In genomic region chr3:37874346-37874745, GRCm38 (mm10) we compare ENCODE assay signal across 14 mouse cellular contexts.
A peak's percentile ranks its signal among the peaks of the same experiment; 100 is the strongest.
DNase-seq lines count a peak whose midpoint lies in the region; ATAC-seq and TF ChIP-seq lines count a peak whose summit lies in the region.
"Had no signal": no experiment of that assay in that cellular context is flagged by ENCODE, and none has a peak within 500 bp of the region (broad histone marks: within the 10 kb centered on the region; RNA-seq: fewer than 3 reads in every experiment).

No protein-coding gene starts in this region.

- no peaks in the 10 kb centered on the region for H3K27me3 ChIP-seq in kidney, embryonic 16.5 days (ENCODE audit: insufficient read depth, low read length)
- no peaks in the 10 kb centered on the region for H3K27me3 ChIP-seq in embryonic facial prominence, embryonic 14.5 days (replicated peaks; ENCODE audit: control insufficient read depth, insufficient read depth, low read length)
- H3K27me3 ChIP-seq in myocyte (ENCODE audit: control insufficient read depth, insufficient read depth, insufficient read length): no peaks in the 10 kb centered on the region
- H3K27me3 ChIP-seq: neural tube, embryonic 15.5 days had no signal

- no peaks in the 10 kb centered on the region for H3K36me3 ChIP-seq in kidney, embryonic 16.5 days (ENCODE audit: insufficient read depth, low read length)
- no peaks in the 10 kb centered on the region for H3K36me3 ChIP-seq in embryonic facial prominence, embryonic 14.5 days (ENCODE audit: control insufficient read depth, insufficient read depth, low read length)
- H3K36me3 ChIP-seq in myocyte (ENCODE audit: control insufficient read depth, insufficient read depth): no peaks in the 10 kb centered on the region
- H3K36me3 ChIP-seq: neural tube, embryonic 15.5 days had no signal

- 95% methylated on average over 1 of the region's 1 CpGs for WGBS in kidney, embryonic 16.5 days
- 73% methylated on average over 1 of the region's 1 CpGs for WGBS in embryonic facial prominence, embryonic 14.5 days

- DNase-seq in kidney, postnatal 10 days: no peak
- DNase-seq in embryonic facial prominence, embryonic 14.5 days (ENCODE audit: low spot score): no peak
- no peak for DNase-seq in ovary, adult 18-20 months (ENCODE audit: low spot score)
- no peak for DNase-seq in testis, postnatal 10 days (ENCODE audit: low spot score)
- DNase-seq: adrenal gland, postnatal 36 days; cerebellum, adult 18-20 months; lung, adult 2 months; midbrain, embryonic 14.5 days had no signal

- H3K9me3 ChIP-seq in kidney, embryonic 16.5 days (ENCODE audit: low read length): no peaks in the 10 kb centered on the region
- H3K9me3 ChIP-seq in embryonic facial prominence, embryonic 14.5 days (ENCODE audit: control insufficient read depth, low read length): no peaks in the 10 kb centered on the region
- H3K9me3 ChIP-seq: neural tube, embryonic 15.5 days had no signal

- TF ChIP-seq POLR2A in myocyte (IDR thresholded peaks at IDR 0.05; ENCODE audit: insufficient read length, low read depth): no peak

- H3K27ac ChIP-seq in kidney, embryonic 16.5 days (ENCODE audit: low read length): peak overlapping the region; percentile 84
- H3K27ac ChIP-seq in brown adipose tissue, adult 24 weeks (replicated peaks; ENCODE audit: low read depth, low read length): peak overlapping the region; percentile 60
- H3K27ac ChIP-seq in embryonic facial prominence, embryonic 14.5 days (replicated peaks; ENCODE audit: low read depth, low read length): peak overlapping the region; percentile 94

- no peak overlapping the region for H3ac ChIP-seq in myocyte (ENCODE audit: control insufficient read depth, insufficient read length)

- ATAC-seq in kidney, embryonic 16.5 days (ENCODE audit: low FRiP score, low TSS enrichment): no peak
- no peak for ATAC-seq in embryonic facial prominence, embryonic 14.5 days (ENCODE audit: low read depth)
- ATAC-seq: forebrain, embryonic 14.5 days; hindbrain, embryonic 16.5 days had no signal

- no peak overlapping the region for H3K4me3 ChIP-seq in kidney, embryonic 16.5 days (ENCODE audit: low read length)
- no peak overlapping the region for H3K4me3 ChIP-seq in brown adipose tissue, adult 24 weeks (ENCODE audit: insufficient read depth, low read depth, low read length)
- H3K4me3 ChIP-seq in embryonic facial prominence, embryonic 14.5 days (ENCODE audit: low read depth, low read length): no peak overlapping the region
- no peak overlapping the region for H3K4me3 ChIP-seq in myocyte
- H3K4me3 ChIP-seq: neural tube, embryonic 15.5 days had no signal

- H3K9ac ChIP-seq in kidney, embryonic 16.5 days (replicated peaks; ENCODE audit: low read length): no peak overlapping the region
- no peak overlapping the region for H3K9ac ChIP-seq in embryonic facial prominence, embryonic 14.5 days (ENCODE audit: low read depth, low read length)
- H3K9ac ChIP-seq: neural tube, embryonic 15.5 days had no signal

- no peaks in the 10 kb centered on the region for H3K79me2 ChIP-seq in myocyte (ENCODE audit: control insufficient read depth, insufficient read depth)

- no peak overlapping the region for H3K4me2 ChIP-seq in kidney, embryonic 16.5 days (replicated peaks; ENCODE audit: low read depth, low read length)
- peak overlapping the region; percentile 19 for H3K4me2 ChIP-seq in embryonic facial prominence, embryonic 14.5 days (ENCODE audit: low read depth, low read length)
- H3K4me2 ChIP-seq in myocyte (ENCODE audit: low read depth): peak overlapping the region; percentile 63
- H3K4me2 ChIP-seq: neural tube, embryonic 15.5 days had no signal

- H3K4me1 ChIP-seq in kidney, embryonic 16.5 days (ENCODE audit: insufficient read depth, low read length): peaks cover 18% of the 10 kb centered on the region
- peaks cover 30% of the 10 kb centered on the region for H3K4me1 ChIP-seq in brown adipose tissue, adult 24 weeks (ENCODE audit: control insufficient read depth, insufficient read depth, insufficient read length, low read length)
- H3K4me1 ChIP-seq in embryonic facial prominence, embryonic 14.5 days (ENCODE audit: control insufficient read depth, insufficient read depth, low read length): peaks cover 27% of the 10 kb centered on the region

TF ChIP-seq in myocyte, 11 proteins besides CTCF, POLR2A, EP300 and RAD21:
- TF ChIP-seq REST (IDR thresholded peaks at IDR 0.05; ENCODE audit: insufficient read depth, insufficient read length) (no peak), POLR2AphosphoS2 (IDR thresholded peaks at IDR 0.05; ENCODE audit: insufficient read length, low read depth) (no peak), MYOG (IDR thresholded peaks at IDR 0.05; ENCODE audit: control insufficient read depth in 1 of 3, insufficient read depth in 1 of 3, insufficient read length in 2 of 3, low read depth in 2 of 3) (no peak), TCF3 (IDR thresholded peaks at IDR 0.05; ENCODE audit: insufficient read length, low read depth) (no peak), MYOD1 (IDR thresholded peaks at IDR 0.05; ENCODE audit: control insufficient read depth in 1 of 3, insufficient read length in 2 of 3, low read depth in 2 of 3) (no peak), CEBPB (IDR thresholded peaks at IDR 0.05; ENCODE audit: insufficient read depth, poor library complexity, severe bottlenecking) (no peak), USF1 (IDR thresholded peaks at IDR 0.05; ENCODE audit: low read depth) (no peak), MAX (IDR thresholded peaks at IDR 0.05; ENCODE audit: low read depth) (no peak), E2F4 (IDR thresholded peaks at IDR 0.05; ENCODE audit: insufficient read depth) (no peak), TCF12 (IDR thresholded peaks at IDR 0.05; ENCODE audit: insufficient read depth, poor library complexity, severe bottlenecking) (no peak), SRF (IDR thresholded peaks at IDR 0.05; ENCODE audit: control insufficient read depth, insufficient read length, low read depth) (no peak)
TF ChIP-seq in myocyte: peak in this region for 0.
